Mouse (Mus musculus) midbrain, embryonic 15.5 days (tissue): ENCODE results near the gene Chd9. TPM values are rescaled to one million over a fixed set of nuclear protein-coding genes. Genes with fewer than 3 reads are reported as not detected.

Source experiments
- ATAC-seq: fragments of 200-750 bp; cut with Nextera tagmentation; replicated peaks from 2 replicates; pipeline ENCODE4 v1.8.0; 2017; ENCODE audit warnings: moderate TSS enrichment
- H3K27ac ChIP-seq: fragments of 300-500 bp; sonication (generic); 2 replicates; pipeline ENCODE4 v1.5.1; 2015; ENCODE audit warnings: mild to moderate bottlenecking, inconsistent platforms
- H3K27me3 ChIP-seq: fragments of 300-500 bp; sonication (generic); replicated peaks from 2 replicates; pipeline ENCODE4 v1.6.1; 2015; ENCODE audit warnings: inconsistent platforms
- H3K36me3 ChIP-seq: fragments of 300-500 bp; sonication (generic); replicated peaks from 2 replicates; pipeline ENCODE4 v1.6.1; 2015; ENCODE audit warnings: inconsistent platforms
- H3K4me1 ChIP-seq: fragments of 300-500 bp; sonication (generic); 2 replicates; pipeline ENCODE4 v1.6.1; 2015; ENCODE audit warnings: inconsistent platforms
- H3K4me2 ChIP-seq: fragments of 300-500 bp; sonication (generic); 2 replicates; pipeline ENCODE4 v1.6.1; 2015; ENCODE audit warnings: inconsistent platforms, mild to moderate bottlenecking, moderate library complexity
- H3K4me3 ChIP-seq: fragments of 300-500 bp; sonication (generic); 2 replicates; pipeline ENCODE4 v1.5.1; 2015; ENCODE audit warnings: mild to moderate bottlenecking, inconsistent platforms
- H3K9ac ChIP-seq: fragments of 300-500 bp; sonication (generic); 2 replicates; pipeline ENCODE4 v1.6.1; 2015; ENCODE audit warnings: mild to moderate bottlenecking, inconsistent platforms
- H3K9me3 ChIP-seq: fragments of 300-500 bp; sonication (generic); 2 replicates; pipeline ENCODE4 v1.6.1; 2016; ENCODE audit warnings: inconsistent platforms
- WGBS: fragments of 180-500 bp; shearing (Covaris S2); methylation state at CpG from one replicate; pipeline ENCODE4 v1.1.7; 2015; ENCODE audit warnings: mixed read lengths; 5-methylcytosine and 5-hydroxymethylcytosine counted together
- microRNA-seq: library from miRNA; unstranded; fragments of <30 nt; microRNA quantifications from one replicate; pipeline ENCODE4, GENCODE M21; 2016
- polyA plus RNA-seq: library from polyadenylated mRNA; unstranded; fragments of >200 nt; fragmentation: Nextera tagmentation; extraction: Ambion mirVana; gene quantifications from 2 replicates; pipeline ENCODE4 v1.2.1, GENCODE M21; 2015

Gene Chd9
- polyA plus RNA-seq, 1 experiment from 2014 or later, result 79.5 TPM

DNA sequence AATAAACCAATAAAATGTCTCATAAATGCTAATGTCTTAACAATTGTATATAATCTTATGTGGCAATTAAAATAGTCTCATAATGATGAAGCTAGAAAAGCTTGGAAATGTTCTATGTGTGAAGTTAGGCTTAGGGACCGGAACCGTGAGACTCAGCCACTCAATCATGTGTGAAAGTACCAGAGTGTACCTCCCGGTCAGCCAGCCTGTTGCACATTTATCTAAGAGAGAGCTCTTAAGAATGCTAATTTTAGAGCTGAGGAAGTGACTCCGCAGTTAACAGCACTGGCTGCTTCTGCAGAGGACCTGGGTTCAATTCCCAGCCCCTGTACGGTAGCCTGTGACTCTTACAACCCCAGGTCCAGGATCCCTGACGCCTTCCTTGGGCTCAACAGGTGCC lies 270.0 kb downstream of the Chd9 start:
- Histone ChIP-seq H3K4me3 (no peak overlapping the region), H3K9me3 (no peaks in the 10 kb centered on the region), H3K36me3 (peaks cover 21% of the 10 kb centered on the region), H3K4me2 (no peak overlapping the region), H3K9ac (no peak overlapping the region), H3K27me3 (no peaks in the 10 kb centered on the region), H3K4me1 (no peaks in the 10 kb centered on the region), H3K27ac (no peak overlapping the region)
- WGBS, result 89% methylated on average over 6 of the region's 6 CpGs
- no peak for ATAC-seq

Small RNA genes within 50 kb of the gene (microRNA-seq; reads per million reads assigned to microRNA genes)
- not detected for gene Gm44382

Other genes with a start within 250 kb of the Chd9 start
- 0.23 and 0.65 TPM in 2 replicates for gene Gm19935, start 11.0 kb upstream of the Chd9 start, polyA plus RNA-seq
- gene Rbl2, start 241.7 kb downstream of the Chd9 start, polyA plus RNA-seq, result 22.0 and 22.1 TPM in 2 replicates